ENCODE assay signal across 19 mouse cellular contexts in the genomic region with DNA sequence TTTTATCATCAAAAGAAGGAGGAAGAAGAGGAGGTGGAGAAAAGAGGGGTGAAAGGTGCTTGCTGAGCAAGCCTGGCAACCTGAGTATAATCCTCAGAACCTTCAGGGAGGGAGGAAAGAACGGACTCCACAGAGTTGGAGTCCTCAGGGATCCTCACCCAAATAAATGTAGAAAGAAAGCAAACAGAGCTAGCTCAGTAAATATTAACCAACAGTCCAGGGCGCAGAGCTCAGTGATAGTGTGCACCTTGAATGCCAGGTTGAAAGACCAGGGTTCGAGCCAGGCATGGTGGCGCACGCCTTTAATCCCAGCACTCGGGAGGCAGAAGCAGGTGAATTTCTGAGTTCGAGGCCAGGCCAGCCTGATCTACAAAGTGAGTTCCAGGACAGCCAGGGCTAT.
"Had no signal": no experiment of that assay in that cellular context is flagged by ENCODE, and none has a peak within 500 bp of the region (broad histone marks: within the 10 kb centered on the region; RNA-seq: fewer than 3 reads in every experiment).

No protein-coding gene starts in this region.

- ATAC-seq: intestine, embryonic 15.5 days; lung, postnatal 0 days; midbrain, embryonic 13.5 days; midbrain, embryonic 16.5 days had no signal

- H3K4me2 ChIP-seq: intestine, embryonic 15.5 days; limb, embryonic 12.5 days; limb, embryonic 15.5 days; liver, embryonic 15.5 days; lung, embryonic 14.5 days; midbrain, embryonic 13.5 days; stomach, embryonic 15.5 days had no signal

- DNase-seq: kidney, adult 2 months; kidney, postnatal 10 days; kidney, postnatal 4 days; left cerebral cortex, postnatal 4 days; lung, embryonic 14.5 days; right cerebral cortex, adult 18-20 months; right cerebral cortex, postnatal 14 days; right cerebral cortex, postnatal 4 days; spleen, adult 18-20 months; thymus, postnatal 25 days had no signal

- H3K9ac ChIP-seq: intestine, embryonic 15.5 days; limb, embryonic 12.5 days; limb, embryonic 15.5 days; liver, embryonic 15.5 days; lung, embryonic 14.5 days; midbrain, embryonic 13.5 days; stomach, embryonic 15.5 days had no signal

- H3K4me3 ChIP-seq: intestine, embryonic 15.5 days; limb, embryonic 12.5 days; limb, embryonic 15.5 days; liver, embryonic 15.5 days; midbrain, embryonic 13.5 days; stomach, embryonic 15.5 days had no signal

- H3K27ac ChIP-seq: intestine, embryonic 15.5 days; limb, embryonic 15.5 days; macrophage; midbrain, embryonic 13.5 days had no signal

- H3K9me3 ChIP-seq: intestine, embryonic 15.5 days; limb, embryonic 15.5 days; liver, embryonic 15.5 days; midbrain, embryonic 13.5 days; stomach, embryonic 15.5 days had no signal

- H3K27me3 ChIP-seq: intestine, embryonic 15.5 days; limb, embryonic 12.5 days; limb, embryonic 15.5 days; liver, embryonic 15.5 days; midbrain, embryonic 13.5 days; stomach, embryonic 15.5 days had no signal
